Mouse (Mus musculus) retina, postnatal 7 days (tissue): ENCODE data around the gene Mrps23.

Experiments
- DNase-seq: peaks from one replicate; pipeline ENCODE4 v3.0.0-alpha.2; 2012; ENCODE audit warnings: low read depth, low spot score

The Mrps23 gene

DNA sequence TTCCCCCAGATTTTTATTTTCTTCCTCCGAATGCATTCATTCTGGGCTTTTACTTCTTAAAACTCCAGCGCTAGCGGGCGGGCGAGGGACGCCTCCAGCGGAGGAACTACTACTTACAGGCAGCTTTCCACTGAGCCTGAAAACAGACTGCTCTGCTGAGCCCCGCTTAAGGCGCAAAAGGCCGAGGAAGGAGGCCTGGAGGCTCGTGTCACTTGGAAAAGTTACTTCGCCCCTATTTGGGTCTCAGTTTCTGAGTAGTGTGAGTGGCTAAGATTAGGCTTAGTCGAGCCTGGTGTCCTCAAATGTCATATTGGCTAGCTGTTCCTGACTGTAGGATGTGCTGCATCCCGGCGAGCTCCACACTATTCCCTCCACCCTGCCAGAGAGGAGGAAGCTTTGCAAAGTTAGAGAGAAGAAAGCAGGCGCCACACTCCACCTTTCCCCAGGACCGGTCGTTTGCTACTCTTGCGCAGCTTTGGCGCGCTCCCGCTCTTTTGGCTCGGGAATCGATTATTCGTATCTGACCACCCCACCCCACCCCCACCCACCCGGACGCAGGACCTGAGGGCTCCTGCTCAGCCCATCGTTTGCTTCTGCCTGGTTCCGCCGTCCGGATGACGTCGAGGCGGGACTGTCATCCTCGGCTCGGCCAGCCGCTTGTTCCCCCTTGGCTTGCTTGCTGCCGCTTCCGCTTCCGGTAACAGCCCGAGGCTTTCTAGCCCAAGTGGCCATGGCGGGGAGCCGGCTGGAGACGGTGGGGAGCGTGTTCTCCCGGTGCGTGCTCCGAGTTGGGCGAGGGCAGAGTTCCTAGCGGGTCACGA, at the start of gene Mrps23:
Gene Mrps23 (plus strand): TSS at position 677 of the 821 bp plus-strand sequence.
- DNase-seq: peak; percentile 77

DNA sequence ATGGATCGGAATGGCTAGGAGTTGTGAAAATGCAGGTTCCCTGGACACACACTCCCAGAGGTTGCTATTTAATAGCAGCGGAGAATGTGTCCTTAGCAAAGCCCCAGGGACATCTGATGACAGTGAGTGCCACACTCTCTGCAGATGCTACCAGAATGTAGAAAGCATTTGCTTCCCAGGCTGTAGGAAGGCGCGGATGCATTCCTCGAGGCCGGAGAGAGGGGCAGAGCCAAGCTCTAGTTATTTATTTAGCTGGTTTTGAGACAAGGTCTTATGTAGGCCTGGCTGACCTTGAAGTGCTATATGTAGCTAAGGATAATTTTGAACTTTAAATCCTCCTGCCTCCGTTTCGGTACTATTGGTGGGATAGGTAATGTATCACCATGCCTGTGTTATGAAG, 49.7 kb upstream of the Mrps23 start:
- DNase-seq: no peak

DNA sequence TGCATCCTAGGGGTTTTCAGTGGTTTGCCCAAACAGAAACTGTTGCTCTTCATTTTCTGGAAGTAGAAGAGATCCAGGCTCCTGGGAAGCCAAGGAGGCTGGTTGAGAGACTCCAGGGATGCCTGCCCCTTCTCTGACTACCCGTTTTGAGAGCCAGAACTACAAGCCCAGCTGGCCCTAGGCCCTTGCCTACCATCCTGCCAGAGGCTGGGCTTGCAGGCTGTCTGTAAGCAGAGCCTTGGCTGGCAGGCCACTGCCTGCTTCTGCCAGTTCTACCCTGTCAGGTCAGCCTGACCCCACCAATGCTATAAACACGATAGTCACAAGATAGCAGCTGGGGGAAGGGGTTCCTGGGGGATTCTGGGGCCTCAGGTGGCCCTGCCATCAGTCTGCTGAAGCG, 48.7 kb upstream of the Mrps23 start:
- DNase-seq: no peak

DNA sequence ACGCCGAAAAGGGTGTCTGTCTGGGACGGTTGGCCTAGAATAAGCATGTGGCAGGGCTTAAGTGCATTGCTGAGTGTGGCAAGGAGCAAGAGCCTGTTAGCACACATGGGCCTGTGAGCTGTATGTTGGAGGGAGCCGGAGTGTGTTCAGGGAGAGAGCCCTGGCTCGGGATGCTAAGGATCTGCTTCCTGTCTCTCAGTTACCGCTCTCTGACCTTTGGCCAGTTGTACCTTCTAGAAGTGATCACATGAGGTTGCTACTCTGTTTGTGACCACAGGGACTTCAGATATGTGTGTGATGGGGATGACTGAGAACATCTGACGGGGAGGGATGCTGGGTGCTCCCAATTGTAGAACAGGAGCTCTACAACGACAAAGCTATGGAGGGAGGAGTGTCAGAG, 48.2 kb upstream of the Mrps23 start:
- no peak for DNase-seq

DNA sequence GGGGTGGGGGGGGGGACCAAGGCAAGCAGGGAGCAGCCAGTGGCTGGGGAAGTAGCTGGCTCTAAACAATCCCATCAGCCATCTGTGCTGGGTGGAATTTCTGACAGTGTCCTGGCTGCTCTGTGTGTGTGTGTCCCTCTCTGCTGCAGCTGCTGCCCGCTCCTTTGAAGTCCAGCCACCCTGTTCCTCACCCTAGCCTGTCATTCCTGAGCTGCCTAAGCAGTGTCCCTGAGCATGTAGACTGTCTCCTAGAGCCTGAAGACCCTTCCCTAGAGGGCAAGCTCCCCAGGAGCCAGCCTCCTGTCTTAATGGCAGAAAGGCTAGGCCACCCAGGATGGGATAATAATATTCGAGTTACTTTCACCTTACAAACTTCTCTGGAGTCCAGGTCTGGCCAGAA, 47.8 kb upstream of the Mrps23 start:
- no peak for DNase-seq

- DNase-seq: no peak
Measured at GRCm38 (mm10) chr11:88158842-88159246, 45.3 kb upstream of the Mrps23 start.

- no peak for DNase-seq
Measured at GRCm38 (mm10) chr11:88159389-88159788, 44.8 kb upstream of the Mrps23 start.

DNA sequence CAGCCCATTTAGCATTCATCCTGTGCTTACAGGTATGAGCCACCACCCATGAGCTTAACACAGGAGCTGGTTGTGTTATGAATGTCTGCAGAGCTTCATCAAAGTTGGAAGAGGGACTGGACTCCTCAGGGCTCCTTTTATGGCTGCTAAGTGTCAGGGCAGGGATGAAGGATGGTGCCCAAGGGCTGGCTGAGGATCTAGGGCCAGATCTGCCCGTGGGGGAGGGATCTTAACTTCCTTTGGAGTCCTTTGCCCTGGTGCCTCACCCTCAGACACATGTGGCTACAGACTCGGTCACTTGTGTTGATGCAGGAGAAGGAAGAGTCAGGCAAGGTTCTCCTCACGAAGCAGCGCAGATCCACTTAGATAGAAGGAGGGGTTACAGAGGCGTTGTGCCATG, 43.9 kb upstream of the Mrps23 start:
- DNase-seq: no peak

GRCm38 (mm10) chr11:88161051-88161581, 43.1 kb upstream of the Mrps23 start:
- peak; percentile 79 for DNase-seq

GRCm38 (mm10) chr11:88161651-88162362, 42.4 kb upstream of the Mrps23 start:
- peak; percentile 78 for DNase-seq

- DNase-seq: no peak
Measured at GRCm38 (mm10) chr11:88162740-88163139, 41.4 kb upstream of the Mrps23 start.

DNA sequence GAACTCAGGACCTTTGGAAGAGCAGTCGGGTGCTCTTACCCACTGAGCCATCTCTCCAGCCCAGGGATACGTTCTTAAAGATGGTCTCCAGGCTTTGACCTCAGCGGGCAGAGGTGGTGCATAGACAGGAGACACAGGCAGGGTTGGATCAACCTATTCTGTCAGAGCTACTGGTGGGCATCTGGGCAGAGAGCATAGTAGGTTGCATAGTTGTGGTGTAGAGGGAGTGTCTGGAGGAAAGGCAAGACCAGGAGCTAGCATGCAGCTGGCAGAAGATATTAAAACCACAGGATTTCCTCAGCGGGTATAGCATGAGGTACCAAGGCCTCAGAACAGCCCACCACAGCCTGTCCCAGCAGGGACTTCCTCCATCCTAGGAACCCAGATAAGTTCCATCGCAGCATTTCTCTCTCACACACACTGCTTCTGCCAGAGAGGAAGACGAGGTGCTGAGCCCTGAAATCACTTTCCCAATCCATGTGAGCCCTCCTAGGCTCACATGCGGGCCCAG, 39.9 kb upstream of the Mrps23 start:
- DNase-seq: no peak

DNA sequence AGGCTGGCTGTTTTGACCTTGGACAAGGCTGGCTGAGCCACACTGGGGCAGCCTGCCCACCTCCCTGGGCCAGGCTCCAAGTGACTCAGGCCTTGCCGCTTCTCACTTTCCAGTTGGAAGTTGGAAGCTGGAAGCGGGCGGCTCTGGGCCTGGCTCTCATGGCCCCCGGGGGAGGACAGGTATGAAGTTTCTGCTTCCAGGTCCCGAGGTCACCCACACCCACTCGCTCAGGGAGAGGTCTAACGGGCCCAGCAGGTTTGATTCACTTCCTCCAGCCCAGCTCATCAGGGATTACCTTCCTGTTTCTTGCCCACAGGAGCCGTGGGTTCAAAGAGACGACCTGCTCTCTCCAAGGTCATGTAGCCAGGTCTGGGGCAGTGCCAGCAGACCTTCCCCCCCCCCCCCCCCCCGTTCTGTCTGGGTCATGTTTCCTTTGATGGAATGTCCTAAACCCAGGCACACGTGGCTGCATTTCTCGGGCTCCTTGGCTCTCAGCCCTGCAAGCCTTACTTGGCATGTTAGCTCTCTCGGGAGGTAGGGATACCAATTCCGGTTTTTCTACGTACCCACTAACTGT, 39.3 kb upstream of the Mrps23 start:
- no peak for DNase-seq

DNA sequence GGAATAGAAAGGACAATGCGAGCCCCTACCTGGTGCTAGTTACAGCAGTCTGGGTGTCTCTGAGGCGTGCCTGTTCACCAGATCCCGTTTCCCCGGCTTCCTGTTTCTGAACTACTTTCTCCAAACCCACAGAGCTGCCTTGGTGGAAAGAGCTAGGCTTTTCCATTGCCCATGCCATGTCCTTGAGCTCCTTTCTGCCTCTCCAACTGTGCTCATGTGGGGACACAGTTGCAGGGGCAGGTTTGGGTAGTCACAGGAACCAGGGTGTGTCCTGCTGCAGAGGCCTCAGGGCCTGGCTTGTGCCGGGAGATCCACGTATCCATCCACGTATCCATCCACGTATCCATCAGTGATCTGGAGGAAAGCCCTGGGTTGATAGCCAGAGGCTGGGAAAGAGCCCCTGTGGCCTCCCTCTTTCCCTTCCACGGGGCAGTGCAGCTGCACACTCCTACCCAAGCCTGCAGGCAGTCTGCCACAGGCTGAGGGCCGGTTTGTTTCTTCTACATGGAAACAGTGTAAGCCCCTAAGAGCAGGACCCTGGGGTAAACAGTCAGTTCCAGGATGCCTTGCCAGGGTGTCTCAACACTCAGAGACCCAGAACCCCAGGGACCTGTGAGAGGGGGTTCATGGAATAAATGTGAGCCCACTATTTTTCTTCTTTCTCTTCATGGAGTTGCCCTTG, 38.4 kb upstream of the Mrps23 start:
- no peak for DNase-seq

DNA sequence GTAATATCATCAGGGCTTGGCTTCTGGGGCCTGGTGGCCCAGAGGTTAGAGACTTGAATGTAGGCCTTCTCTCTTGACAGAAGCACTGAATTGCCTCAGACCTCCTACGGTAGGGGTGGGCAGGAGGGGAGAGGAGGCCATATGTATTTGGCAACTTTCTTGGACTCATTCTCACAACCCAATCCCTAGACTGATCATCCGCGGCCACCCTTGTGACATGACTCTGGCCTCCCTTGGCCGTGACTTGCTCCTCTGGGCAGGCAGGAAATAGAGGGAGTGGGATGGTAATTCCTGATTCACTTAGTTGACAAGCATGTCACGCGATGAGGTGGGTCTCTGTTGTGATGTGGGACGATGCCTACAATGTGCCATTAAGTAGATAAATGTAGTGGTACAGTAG, 37.7 kb upstream of the Mrps23 start:
- no peak for DNase-seq

DNA sequence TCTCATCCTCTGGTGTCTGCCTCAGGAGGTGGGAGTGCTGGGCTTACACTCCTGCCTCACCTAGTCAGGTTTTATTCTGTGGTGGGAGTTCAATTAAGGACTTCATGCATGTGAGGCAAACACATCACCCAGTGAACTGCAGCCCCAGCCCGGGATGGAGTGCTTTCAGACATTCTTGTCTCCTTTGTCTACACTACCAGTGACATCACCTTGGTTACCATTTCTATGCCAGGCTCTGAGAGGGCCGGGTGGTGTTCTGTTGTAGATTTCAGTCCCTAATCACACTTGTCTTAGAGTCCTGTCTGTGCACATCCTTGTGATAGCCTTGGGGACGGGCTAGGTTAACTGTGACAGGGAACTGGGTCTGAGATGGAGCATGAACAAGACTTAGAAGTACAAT, 35.6 kb upstream of the Mrps23 start:
- no peak for DNase-seq

GRCm38 (mm10) chr11:88169531-88170040, 34.6 kb upstream of the Mrps23 start:
- no peak for DNase-seq

DNA sequence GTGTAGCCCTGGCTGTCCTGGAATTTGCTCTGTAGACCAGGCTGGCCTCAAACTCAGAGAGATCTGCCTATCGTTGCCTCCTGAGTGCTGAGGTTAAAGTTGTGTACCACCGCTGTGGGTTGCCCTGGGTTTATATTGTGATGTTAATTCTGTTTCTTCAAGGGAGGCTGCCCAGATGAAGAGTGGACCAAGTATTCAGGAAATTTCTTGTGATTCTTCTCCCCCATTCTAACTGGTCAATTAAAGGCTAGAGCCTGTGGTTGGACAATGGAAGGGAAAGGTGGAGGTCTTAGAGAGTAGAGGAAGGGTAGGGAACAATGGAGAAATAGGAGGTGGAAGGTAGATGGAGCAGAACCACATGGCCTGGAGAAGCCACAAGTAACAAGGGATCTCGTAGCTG, 33.6 kb upstream of the Mrps23 start:
- no peak for DNase-seq

DNA sequence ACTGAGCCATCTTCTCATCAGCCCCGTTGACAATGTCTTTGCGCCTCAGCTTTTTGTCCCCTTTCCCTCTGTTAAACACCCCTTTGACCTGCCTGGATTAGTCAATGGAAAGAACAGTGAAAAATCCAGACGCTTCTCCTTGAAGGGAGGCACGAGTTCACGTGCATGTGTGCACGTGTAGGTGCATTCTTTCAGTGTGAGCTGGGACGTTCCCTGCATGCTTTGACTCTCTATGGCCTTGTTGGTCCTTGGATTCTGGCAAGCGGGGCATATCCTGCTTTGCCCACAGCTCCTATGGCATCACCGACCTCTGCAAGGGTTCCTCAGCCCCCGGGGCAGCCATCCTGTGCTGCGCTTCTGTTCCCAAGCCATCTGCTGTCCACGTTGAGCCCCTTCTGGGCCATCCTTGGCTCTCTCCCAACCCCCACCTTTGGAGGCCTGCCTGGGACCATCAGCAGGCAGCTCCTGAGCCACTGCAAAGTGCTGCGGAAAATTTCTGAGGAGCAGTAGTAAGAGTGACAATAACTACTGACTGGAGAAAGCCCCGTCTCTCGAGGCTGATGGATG, 32.2 kb upstream of the Mrps23 start:
- no peak for DNase-seq

GRCm38 (mm10) chr11:88172601-88173325, 31.4 kb upstream of the Mrps23 start:
- DNase-seq: no peak
